Mouse (Mus musculus) myocyte (in vitro differentiated cells): ENCODE data around the gene Ccnd3. TPM values are rescaled to one million over a fixed set of nuclear protein-coding genes. Genes with fewer than 3 reads are reported as not detected.

Experiments used
- H3K27me3 ChIP-seq: one replicate; pipeline ENCODE4 v1.6.1; 2011; ENCODE audit not compliant: control insufficient read depth, insufficient read depth, insufficient read length
- H3K36me3 ChIP-seq: one replicate; pipeline ENCODE4 v1.6.1; 2011; ENCODE audit not compliant: control insufficient read depth, insufficient read depth
- H3K4me2 ChIP-seq: one replicate; pipeline ENCODE4 v1.6.1; 2011; ENCODE audit warnings: low read depth, control low read depth
- H3K4me3 ChIP-seq: one replicate; pipeline ENCODE4 v1.5.1; 2011; ENCODE audit warnings: mild to moderate bottlenecking, control low read depth, moderate library complexity
- H3K79me2 ChIP-seq: one replicate; pipeline ENCODE4 v1.6.1; 2011; ENCODE audit not compliant: control insufficient read depth, insufficient read depth
- H3ac ChIP-seq: one replicate; pipeline ENCODE4 v1.6.1; 2011; ENCODE audit not compliant: control insufficient read depth, insufficient read length
- CEBPB ChIP-seq: IDR thresholded peaks from 2 replicates; pipeline ENCODE4 v1.6.1; 2011; ENCODE audit warnings: mild to moderate bottlenecking, moderate library complexity; ENCODE audit not compliant: poor library complexity, insufficient read depth, severe bottlenecking
- E2F4 ChIP-seq: IDR thresholded peaks from one replicate; pipeline ENCODE4 v1.6.1; 2011; ENCODE audit warnings: mild to moderate bottlenecking, control low read depth, moderate library complexity; ENCODE audit not compliant: insufficient read depth
- MAX ChIP-seq: IDR thresholded peaks from one replicate; pipeline ENCODE4 v1.6.1; 2011; ENCODE audit warnings: low read depth, mild to moderate bottlenecking, control low read depth
- MYOD1 ChIP-seq, 3 experiments: IDR thresholded peaks; one replicate each; pipeline ENCODE4 v1.6.1; 2011; ENCODE audit warnings: control low read depth in 2 of 3, low read depth in 2 of 3, mild to moderate bottlenecking in 2 of 3, moderate library complexity in 1 of 3; ENCODE audit not compliant: insufficient read length in 2 of 3, control insufficient read depth in 1 of 3
- MYOG ChIP-seq, 3 experiments: IDR thresholded peaks; one replicate each; pipeline ENCODE4 v1.6.1; 2011; ENCODE audit warnings: control low read depth in 2 of 3, low read depth in 2 of 3, mild to moderate bottlenecking in 2 of 3; ENCODE audit not compliant: insufficient read length in 2 of 3, control insufficient read depth in 1 of 3, insufficient read depth in 1 of 3
- POLR2A ChIP-seq: IDR thresholded peaks from one replicate; pipeline ENCODE4 v1.6.1; 2011; ENCODE audit warnings: low read depth, mild to moderate bottlenecking, control low read depth, moderate library complexity; ENCODE audit not compliant: insufficient read length
- POLR2AphosphoS2 ChIP-seq: IDR thresholded peaks from one replicate; pipeline ENCODE4 v1.6.1; 2011; ENCODE audit warnings: low read depth, control low read depth; ENCODE audit not compliant: insufficient read length
- REST ChIP-seq: IDR thresholded peaks from one replicate; pipeline ENCODE4 v1.6.1; 2011; ENCODE audit warnings: mild to moderate bottlenecking, control low read depth, moderate library complexity; ENCODE audit not compliant: insufficient read depth, insufficient read length
- SRF ChIP-seq: IDR thresholded peaks from one replicate; pipeline ENCODE4 v1.6.1; 2011; ENCODE audit warnings: low read depth; ENCODE audit not compliant: control insufficient read depth, insufficient read length
- TCF12 ChIP-seq: IDR thresholded peaks from one replicate; pipeline ENCODE4 v1.6.1; 2011; ENCODE audit warnings: mild to moderate bottlenecking, control low read depth; ENCODE audit not compliant: poor library complexity, insufficient read depth, severe bottlenecking
- TCF3 ChIP-seq: IDR thresholded peaks from one replicate; pipeline ENCODE4 v1.6.1; 2011; ENCODE audit warnings: low read depth, control low read depth; ENCODE audit not compliant: insufficient read length
- USF1 ChIP-seq: IDR thresholded peaks from one replicate; pipeline ENCODE4 v1.6.1; 2011; ENCODE audit warnings: low read depth, mild to moderate bottlenecking, control low read depth, moderate library complexity
- polyA plus RNA-seq: library from polyadenylated mRNA; unstranded; fragments of >200 nt; fragmentation: generic; extraction: Trizol; gene quantifications from one replicate; pipeline ENCODE4 v1.2.1, GENCODE M21; 2012; ENCODE audit warnings: missing spikeins

Ccnd3 gene
- polyA plus RNA-seq, 1 experiment: 858 TPM

DNA sequence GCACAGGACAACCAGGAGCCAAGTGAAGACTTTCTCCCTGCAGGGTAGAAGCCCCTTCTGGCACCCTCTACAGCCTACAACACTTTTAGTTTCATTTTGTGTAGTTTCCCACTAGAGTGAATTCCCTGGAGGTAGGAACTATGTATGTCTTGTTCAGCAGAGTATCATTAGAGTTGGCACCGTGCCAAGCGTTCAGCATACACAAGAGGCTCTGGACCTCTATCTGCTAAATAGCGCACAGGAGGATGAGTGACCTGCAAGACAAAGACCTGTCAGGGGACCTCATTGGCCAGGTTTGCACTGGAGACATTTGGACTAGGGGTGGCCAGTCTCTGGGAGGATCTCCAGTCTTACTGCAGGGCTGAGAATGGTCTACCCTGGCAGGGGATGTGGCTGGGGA lies 19.1 kb upstream of the Ccnd3 start:
- H3K4me2 ChIP-seq: no peak overlapping the region

GRCm38 (mm10) chr17:47490791-47491190 lies 14.1 kb upstream of the Ccnd3 start:
- peaks cover 31% of the 10 kb centered on the region for H3K36me3 ChIP-seq
- no peak for TF ChIP-seq USF1
- TF ChIP-seq TCF3: no peak
- no peak for TF ChIP-seq E2F4
- TF ChIP-seq MYOG (IDR thresholded peaks at IDR 0.05; ENCODE audit: control insufficient read depth in 1 of 3, insufficient read depth in 1 of 3, insufficient read length in 2 of 3, low read depth in 2 of 3): no peak
- no peak for TF ChIP-seq POLR2A
- TF ChIP-seq SRF: no peak
- no peak for TF ChIP-seq MYOD1 (IDR thresholded peaks at IDR 0.05; ENCODE audit: control insufficient read depth in 1 of 3, insufficient read length in 2 of 3, low read depth in 2 of 3)
- no peak for TF ChIP-seq MAX
- no peak for TF ChIP-seq REST
- no peak for TF ChIP-seq TCF12
- no peak for TF ChIP-seq POLR2AphosphoS2
- no peak for TF ChIP-seq CEBPB

More for the DNA sequence above, 19.1 kb upstream of the Ccnd3 start:
- Histone ChIP-seq H3K79me2 (no peaks in the 10 kb centered on the region), H3K36me3 (peaks cover 6% of the 10 kb centered on the region), H3K4me3 (no peak overlapping the region), H3K27me3 (no peaks in the 10 kb centered on the region), H3ac (no peak overlapping the region)
- no peak for TF ChIP-seq MYOD1 (IDR thresholded peaks at IDR 0.05; ENCODE audit: control insufficient read depth in 1 of 3, insufficient read length in 2 of 3, low read depth in 2 of 3)
- no peak for TF ChIP-seq SRF
- no peak for TF ChIP-seq POLR2AphosphoS2
- no peak for TF ChIP-seq MAX
- TF ChIP-seq E2F4: no peak
- TF ChIP-seq CEBPB: no peak
- TF ChIP-seq USF1: no peak
- TF ChIP-seq REST: no peak
- no peak for TF ChIP-seq TCF3
- TF ChIP-seq MYOG (IDR thresholded peaks at IDR 0.05; ENCODE audit: control insufficient read depth in 1 of 3, insufficient read depth in 1 of 3, insufficient read length in 2 of 3, low read depth in 2 of 3): no peak
- TF ChIP-seq TCF12: no peak
- no peak for TF ChIP-seq POLR2A

GRCm38 (mm10) chr17:47492731-47493130 lies 12.1 kb upstream of the Ccnd3 start:
- Histone ChIP-seq H3K79me2 (no peaks in the 10 kb centered on the region), H3K4me2 (no peak overlapping the region), H3ac (no peak overlapping the region), H3K4me3 (no peak overlapping the region), H3K27me3 (no peaks in the 10 kb centered on the region), H3K36me3 (peaks cover 31% of the 10 kb centered on the region)
- TF ChIP-seq TCF3 (no peak), POLR2A (no peak), MAX (no peak), MYOG (IDR thresholded peaks at IDR 0.05; ENCODE audit: control insufficient read depth in 1 of 3, insufficient read depth in 1 of 3, insufficient read length in 2 of 3, low read depth in 2 of 3) (no peak), SRF (no peak)

More at GRCm38 (mm10) chr17:47490791-47491190, 14.1 kb upstream of the Ccnd3 start:
- H3ac ChIP-seq: no peak overlapping the region
- H3K4me3 ChIP-seq: no peak overlapping the region
- H3K79me2 ChIP-seq: no peaks in the 10 kb centered on the region
- no peaks in the 10 kb centered on the region for H3K27me3 ChIP-seq
- H3K4me2 ChIP-seq: no peak overlapping the region

GRCm38 (mm10) chr17:47493653-47494052 lies 11.2 kb upstream of the Ccnd3 start:
- Histone ChIP-seq H3ac (no peak overlapping the region), H3K27me3 (no peaks in the 10 kb centered on the region), H3K4me3 (no peak overlapping the region), H3K79me2 (no peaks in the 10 kb centered on the region), H3K36me3 (peaks cover 31% of the 10 kb centered on the region), H3K4me2 (no peak overlapping the region)
- TF ChIP-seq MAX (no peak), POLR2AphosphoS2 (no peak), SRF (no peak)

GRCm38 (mm10) chr17:47494132-47494531 lies 10.7 kb upstream of the Ccnd3 start:
- H3K36me3 ChIP-seq: peaks cover 33% of the 10 kb centered on the region
- H3ac ChIP-seq: no peak overlapping the region
- no peak for TF ChIP-seq MAX
- no peaks in the 10 kb centered on the region for H3K27me3 ChIP-seq
- no peak overlapping the region for H3K4me3 ChIP-seq
- no peak overlapping the region for H3K4me2 ChIP-seq
- H3K79me2 ChIP-seq: no peaks in the 10 kb centered on the region
